Mouse (Mus musculus) hindbrain, embryonic 11.5 days (tissue): Measurements from ENCODE around the gene Sik2. TPM values are rescaled to one million over a fixed set of nuclear protein-coding genes. Genes with fewer than 3 reads are reported as not detected.

Experiments used
- ATAC-seq: fragments of 200-750 bp; cut with Nextera tagmentation; 2 replicates; pipeline ENCODE4 v1.8.0; 2017; ENCODE audit warnings: mild to moderate bottlenecking, moderate TSS enrichment, moderate library complexity; ENCODE audit not compliant: low FRiP score
- DNase-seq: peaks from one replicate; pipeline ENCODE4 v3.0.0-alpha.2; 2015; ENCODE audit warnings: low spot score
- H3K27ac ChIP-seq: fragments of 300-500 bp; sonication (generic); 2 replicates; pipeline ENCODE4 v1.5.1; 2014; ENCODE audit warnings: mild to moderate bottlenecking, low read depth, low read length
- H3K27me3 ChIP-seq: fragments of 300-500 bp; sonication (generic); 2 replicates; pipeline ENCODE4 v1.6.1; 2014; ENCODE audit warnings: mild to moderate bottlenecking, low read length, moderate library complexity, mixed read lengths; ENCODE audit not compliant: control insufficient read depth, insufficient read depth
- H3K36me3 ChIP-seq: fragments of 300-500 bp; sonication (generic); 2 replicates; pipeline ENCODE4 v1.6.1; 2014; ENCODE audit warnings: mild to moderate bottlenecking, low read length, moderate library complexity, mixed read lengths; ENCODE audit not compliant: control insufficient read depth, insufficient read depth
- H3K4me1 ChIP-seq: fragments of 300-500 bp; sonication (generic); replicated peaks from 2 replicates; pipeline ENCODE4 v1.6.1; 2014; ENCODE audit warnings: low read length, mixed read lengths; ENCODE audit not compliant: control insufficient read depth, insufficient read depth
- H3K4me2 ChIP-seq: fragments of 300-500 bp; sonication (generic); replicated peaks from 2 replicates; pipeline ENCODE4 v1.6.1; 2014; ENCODE audit warnings: mild to moderate bottlenecking, low read depth, low read length
- H3K4me3 ChIP-seq: fragments of 300-500 bp; sonication (generic); 2 replicates; pipeline ENCODE4 v1.5.1; 2014; ENCODE audit warnings: low read depth, low read length
- H3K9ac ChIP-seq: fragments of 300-500 bp; sonication (generic); 2 replicates; pipeline ENCODE4 v1.6.1; 2014; ENCODE audit warnings: low read depth, low read length
- H3K9me3 ChIP-seq: fragments of 300-500 bp; sonication (generic); 2 replicates; pipeline ENCODE4 v1.6.1; 2016; ENCODE audit warnings: low read length; ENCODE audit not compliant: control insufficient read depth
- WGBS: fragments of 180-500 bp; shearing (Covaris S2); extraction: QIAGEN DNeasy Blood & Tissue Kit; methylation state at CpG from one replicate; pipeline ENCODE4 v1.1.7; 2014; 5-methylcytosine and 5-hydroxymethylcytosine counted together
- polyA plus RNA-seq: library from polyadenylated mRNA; unstranded; fragments of >200 nt; fragmentation: Nextera tagmentation; extraction: Ambion mirVana; gene quantifications from 2 replicates; pipeline ENCODE4 v1.2.1, GENCODE M21; 2014

The Sik2 gene
- polyA plus RNA-seq, 1 experiment from 2014 or later = 15.0 TPM

GRCm38 (mm10) chr9:51007726-51008067 lies 1.2 kb downstream of the Sik2 start:
- H3K4me1 ChIP-seq = no peaks in the 10 kb centered on the region
- H3K4me3 ChIP-seq = peak overlapping the region; percentile 83
- DNase-seq (no peak), ATAC-seq (no peak)
- H3K27me3 ChIP-seq = no peaks in the 10 kb centered on the region
- peak overlapping the region; percentile 82 for H3K9ac ChIP-seq
- 20% methylated on average over 10 of the region's 10 CpGs for WGBS
- H3K9me3 ChIP-seq = no peaks in the 10 kb centered on the region
- H3K4me2 ChIP-seq = peak overlapping the region; percentile 49
- H3K36me3 ChIP-seq = no peaks in the 10 kb centered on the region
- no peak overlapping the region for H3K27ac ChIP-seq

GRCm38 (mm10) chr9:51006846-51007245 lies 2.0 kb downstream of the Sik2 start:
- H3K27ac ChIP-seq = no peak overlapping the region
- H3K36me3 ChIP-seq = no peaks in the 10 kb centered on the region
- H3K4me1 ChIP-seq = no peaks in the 10 kb centered on the region
- H3K9me3 ChIP-seq = no peaks in the 10 kb centered on the region
- DNase-seq = peak; percentile 75
- H3K9ac ChIP-seq = no peak overlapping the region
- ATAC-seq = no peak
- H3K4me3 ChIP-seq = no peak overlapping the region
- WGBS = 11% methylated on average over 4 of the region's 4 CpGs
- H3K27me3 ChIP-seq = no peaks in the 10 kb centered on the region
- H3K4me2 ChIP-seq = no peak overlapping the region

GRCm38 (mm10) chr9:51004062-51004461 lies 4.8 kb downstream of the Sik2 start:
- DNase-seq = no peak
- H3K27ac ChIP-seq = no peak overlapping the region
- H3K4me1 ChIP-seq = no peaks in the 10 kb centered on the region
- no peak overlapping the region for H3K4me3 ChIP-seq
- no peaks in the 10 kb centered on the region for H3K9me3 ChIP-seq
- H3K27me3 ChIP-seq = no peaks in the 10 kb centered on the region
- WGBS = 95% methylated on average over 1 of the region's 1 CpGs
- H3K4me2 ChIP-seq = no peak overlapping the region
- ATAC-seq = no peak
- no peaks in the 10 kb centered on the region for H3K36me3 ChIP-seq
- H3K9ac ChIP-seq = no peak overlapping the region

- H3K4me2 ChIP-seq = no peak overlapping the region
- no peaks in the 10 kb centered on the region for H3K4me1 ChIP-seq
- H3K27me3 ChIP-seq = no peaks in the 10 kb centered on the region
- H3K9me3 ChIP-seq = no peaks in the 10 kb centered on the region
- no peak overlapping the region for H3K27ac ChIP-seq
- no peak overlapping the region for H3K9ac ChIP-seq
- ATAC-seq = no peak
- no peak for DNase-seq
- no peaks in the 10 kb centered on the region for H3K36me3 ChIP-seq
- no peak overlapping the region for H3K4me3 ChIP-seq
Measured at GRCm38 (mm10) chr9:50986677-50987076, 22.2 kb downstream of the Sik2 start.

- Histone ChIP-seq H3K4me1 (no peaks in the 10 kb centered on the region), H3K9me3 (no peaks in the 10 kb centered on the region), H3K36me3 (no peaks in the 10 kb centered on the region), H3K27ac (no peak overlapping the region), H3K27me3 (no peaks in the 10 kb centered on the region), H3K4me2 (no peak overlapping the region), H3K4me3 (no peak overlapping the region), H3K9ac (no peak overlapping the region)
- 10% methylated on average over 8 of the region's 8 CpGs for WGBS
- ATAC-seq (no peak), DNase-seq (peak; percentile 22)
Measured at GRCm38 (mm10) chr9:50986123-50986522, 22.8 kb downstream of the Sik2 start.

GRCm38 (mm10) chr9:50981499-50982190 lies 27.2 kb downstream of the Sik2 start:
- no peak overlapping the region for H3K4me3 ChIP-seq
- no peak overlapping the region for H3K9ac ChIP-seq
- H3K9me3 ChIP-seq = no peaks in the 10 kb centered on the region
- no peak overlapping the region for H3K27ac ChIP-seq
- WGBS = 87% methylated on average over 4 of the region's 4 CpGs
- ATAC-seq (no peak), DNase-seq (no peak)
- H3K27me3 ChIP-seq = no peaks in the 10 kb centered on the region
- H3K4me2 ChIP-seq = no peak overlapping the region
- H3K36me3 ChIP-seq = no peaks in the 10 kb centered on the region
- no peaks in the 10 kb centered on the region for H3K4me1 ChIP-seq

GRCm38 (mm10) chr9:50974631-50975030 lies 34.2 kb downstream of the Sik2 start:
- Histone ChIP-seq H3K27me3 (no peaks in the 10 kb centered on the region), H3K9me3 (no peaks in the 10 kb centered on the region), H3K9ac (no peak overlapping the region), H3K4me2 (no peak overlapping the region), H3K27ac (no peak overlapping the region), H3K4me3 (no peak overlapping the region), H3K4me1 (no peaks in the 10 kb centered on the region), H3K36me3 (no peaks in the 10 kb centered on the region)
- ATAC-seq (no peak), DNase-seq (no peak)
- 92% methylated on average over 7 of the region's 7 CpGs for WGBS

- no peak overlapping the region for H3K4me3 ChIP-seq
- no peak overlapping the region for H3K9ac ChIP-seq
- 89% methylated on average over 4 of the region's 4 CpGs for WGBS
- H3K36me3 ChIP-seq = no peaks in the 10 kb centered on the region
- no peak overlapping the region for H3K4me2 ChIP-seq
- ATAC-seq (no peak), DNase-seq (no peak)
- no peak overlapping the region for H3K27ac ChIP-seq
- no peaks in the 10 kb centered on the region for H3K9me3 ChIP-seq
- H3K27me3 ChIP-seq = no peaks in the 10 kb centered on the region
- H3K4me1 ChIP-seq = no peaks in the 10 kb centered on the region
Measured at GRCm38 (mm10) chr9:50970413-50970812, 38.5 kb downstream of the Sik2 start.

- Histone ChIP-seq H3K9ac (no peak overlapping the region), H3K4me1 (no peaks in the 10 kb centered on the region), H3K4me3 (no peak overlapping the region), H3K27me3 (no peaks in the 10 kb centered on the region), H3K9me3 (no peaks in the 10 kb centered on the region), H3K36me3 (no peaks in the 10 kb centered on the region), H3K4me2 (no peak overlapping the region), H3K27ac (no peak overlapping the region)
- DNase-seq = no peak
- ATAC-seq = no peak
- 85% methylated on average over 3 of the region's 3 CpGs for WGBS
Measured at GRCm38 (mm10) chr9:50969266-50969665, 39.6 kb downstream of the Sik2 start.
